Mouse (Mus musculus): ENCODE data around the gene Macf1.
"Not testable (repeated sequence)": the region's sequence is repeated elsewhere in the genome, so short reads cannot be mapped to it uniquely, and the experiment has no call there.

Gene Macf1

GRCm38 (mm10) chr4:123633874-123634273, 50.3 kb downstream of the Macf1 start:
- no peak for DNase-seq (ENCODE audit: low read depth)

GRCm38 (mm10) chr4:123633370-123633769, 50.8 kb downstream of the Macf1 start:
- DNase-seq (ENCODE audit: low read depth): no peak

- DNase-seq (ENCODE audit: low read depth): not testable (repeated sequence)
These were observed 52.0 kb downstream of the Macf1 start for GRCm38 (mm10) chr4:123632116-123632515.

- no peak for DNase-seq (ENCODE audit: low read depth)
These were observed 52.5 kb downstream of the Macf1 start for GRCm38 (mm10) chr4:123631654-123632053.

- no peak for DNase-seq (ENCODE audit: low read depth)
These were observed 56.5 kb downstream of the Macf1 start for GRCm38 (mm10) chr4:123627683-123628082.

GRCm38 (mm10) chr4:123625332-123626072, 58.7 kb downstream of the Macf1 start:
- DNase-seq (ENCODE audit: low read depth): peak; percentile 13

- DNase-seq (ENCODE audit: low read depth): no peak
These were observed 59.7 kb downstream of the Macf1 start for GRCm38 (mm10) chr4:123624438-123624837.

- no peak for DNase-seq (ENCODE audit: low read depth)
These were observed 60.4 kb downstream of the Macf1 start for GRCm38 (mm10) chr4:123623742-123624151.

GRCm38 (mm10) chr4:123621732-123622131, 62.4 kb downstream of the Macf1 start:
- DNase-seq (ENCODE audit: low read depth): no peak

GRCm38 (mm10) chr4:123617727-123618389, 66.3 kb downstream of the Macf1 start:
- no peak for DNase-seq (ENCODE audit: low read depth)

GRCm38 (mm10) chr4:123616971-123617370, 67.2 kb downstream of the Macf1 start:
- no peak for DNase-seq (ENCODE audit: low read depth)

- no peak for DNase-seq (ENCODE audit: low read depth)
These were observed 67.7 kb downstream of the Macf1 start for GRCm38 (mm10) chr4:123616501-123616900.

GRCm38 (mm10) chr4:123613309-123613947, 70.7 kb downstream of the Macf1 start:
- DNase-seq (ENCODE audit: low read depth): no peak

GRCm38 (mm10) chr4:123611940-123612339, 72.2 kb downstream of the Macf1 start:
- DNase-seq (ENCODE audit: low read depth): no peak

- DNase-seq (ENCODE audit: low read depth): no peak
These were observed 72.9 kb downstream of the Macf1 start for GRCm38 (mm10) chr4:123611241-123611640.

- DNase-seq (ENCODE audit: low read depth): no peak
These were observed 77.0 kb downstream of the Macf1 start for GRCm38 (mm10) chr4:123607174-123607573.

GRCm38 (mm10) chr4:123605948-123606347, 78.2 kb downstream of the Macf1 start:
- DNase-seq (ENCODE audit: low read depth): no peak

- no peak for DNase-seq (ENCODE audit: low read depth)
These were observed 78.9 kb downstream of the Macf1 start for GRCm38 (mm10) chr4:123605309-123605708.

GRCm38 (mm10) chr4:123602700-123603261, 81.4 kb downstream of the Macf1 start:
- DNase-seq (ENCODE audit: low read depth): no peak

GRCm38 (mm10) chr4:123601036-123601435, 83.1 kb downstream of the Macf1 start:
- no peak for DNase-seq (ENCODE audit: low read depth)

GRCm38 (mm10) chr4:123598519-123599228, 85.5 kb downstream of the Macf1 start:
- no peak for DNase-seq (ENCODE audit: low read depth)

GRCm38 (mm10) chr4:123594381-123594806, 89.8 kb downstream of the Macf1 start:
- no peak for DNase-seq (ENCODE audit: low read depth)
